Mouse (Mus musculus) mesoderm, embryonic 11.5 days (tissue): ENCODE data around the gene Rab19.
"Not testable (repeated sequence)": the region's sequence is repeated elsewhere in the genome, so short reads cannot be mapped to it uniquely, and the experiment has no call there.

ENCODE experiments used
- DNase-seq: peaks from one replicate; pipeline ENCODE4 v3.0.0-alpha.2; 2012; ENCODE audit warnings: low read depth, low spot score

Gene Rab19

GRCm38 (mm10) chr6:39379749-39380148, 1.2 kb upstream of the Rab19 start:
- no peak for DNase-seq

GRCm38 (mm10) chr6:39380276-39380675, 699 bp upstream of the Rab19 start:
- no peak for DNase-seq

GRCm38 (mm10) chr6:39389988-39390387, 9.0 kb downstream of the Rab19 start:
- DNase-seq, result no peak

- no peak for DNase-seq
Measured at GRCm38 (mm10) chr6:39395471-39395870, 14.5 kb downstream of the Rab19 start.

GRCm38 (mm10) chr6:39395916-39396315, 14.9 kb downstream of the Rab19 start:
- no peak for DNase-seq

- DNase-seq, result no peak
Measured at GRCm38 (mm10) chr6:39397046-39397445, 16.1 kb downstream of the Rab19 start.

GRCm38 (mm10) chr6:39398342-39398741, 17.4 kb downstream of the Rab19 start:
- DNase-seq, result no peak

- DNase-seq, result peak; percentile 71
Measured at GRCm38 (mm10) chr6:39400343-39400742, 19.4 kb downstream of the Rab19 start.

- DNase-seq, result no peak
Measured at GRCm38 (mm10) chr6:39403136-39403535, 22.2 kb downstream of the Rab19 start.

GRCm38 (mm10) chr6:39406480-39406879, 25.5 kb downstream of the Rab19 start:
- no peak for DNase-seq

- no peak for DNase-seq
Measured at GRCm38 (mm10) chr6:39414106-39414505, 33.1 kb downstream of the Rab19 start.

- DNase-seq, result peak; percentile 67
Measured at GRCm38 (mm10) chr6:39415762-39416161, 34.8 kb downstream of the Rab19 start.

- not testable (repeated sequence) for DNase-seq
Measured at GRCm38 (mm10) chr6:39416654-39417053, 35.7 kb downstream of the Rab19 start.

GRCm38 (mm10) chr6:39419386-39419850, 38.4 kb downstream of the Rab19 start:
- DNase-seq, result no peak

- DNase-seq, result peak; percentile 86
Measured at GRCm38 (mm10) chr6:39419851-39420721, 39.1 kb downstream of the Rab19 start, which contains the start of gene Mkrn1. TSS of gene Mkrn1 (minus strand) at chr6:39420462.

- DNase-seq, result no peak
Measured at GRCm38 (mm10) chr6:39420867-39421266, 39.9 kb downstream of the Rab19 start.

- DNase-seq, result no peak
Measured at GRCm38 (mm10) chr6:39423130-39423551, 42.2 kb downstream of the Rab19 start.

GRCm38 (mm10) chr6:39423686-39424085, 42.7 kb downstream of the Rab19 start:
- DNase-seq, result no peak

GRCm38 (mm10) chr6:39425181-39425580, 44.2 kb downstream of the Rab19 start:
- no peak for DNase-seq

- DNase-seq, result no peak
Measured at GRCm38 (mm10) chr6:39426725-39427124, 45.8 kb downstream of the Rab19 start.

- no peak for DNase-seq
Measured at GRCm38 (mm10) chr6:39427276-39428003, 46.5 kb downstream of the Rab19 start.

GRCm38 (mm10) chr6:39429007-39429788, 48.2 kb downstream of the Rab19 start:
- DNase-seq, result no peak
